Comparison of ENCODE assay signal across 11 mouse cellular contexts in the genomic region with DNA sequence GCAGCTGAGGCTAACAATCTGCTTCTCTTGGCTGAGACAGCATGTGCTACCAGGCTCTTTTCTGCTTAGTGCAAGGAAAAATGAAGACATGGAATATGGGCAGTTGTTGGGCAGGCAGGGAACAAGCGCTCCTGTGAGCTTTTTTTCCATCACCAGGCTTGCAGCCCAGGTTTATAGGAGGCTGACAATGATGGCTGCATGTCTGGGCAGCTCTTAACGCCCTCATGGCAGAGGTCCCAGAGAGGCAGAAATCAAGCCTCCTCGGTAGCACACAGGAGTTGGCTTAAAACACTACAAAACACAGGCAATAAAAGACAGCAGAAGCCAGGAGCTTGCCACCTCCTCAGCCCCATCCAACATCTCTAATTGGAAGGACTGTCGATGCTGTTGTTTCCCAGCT. TPM values are rescaled to one million over a fixed set of nuclear protein-coding genes. Genes with fewer than 3 reads are reported as not detected.
DNase-seq lines count a peak whose midpoint lies in the region; ATAC-seq lines count a peak whose summit lies in the region.
"Had no signal": no experiment of that assay in that cellular context is flagged by ENCODE, and none has a peak within 500 bp of the region (broad histone marks: within the 10 kb centered on the region; RNA-seq: fewer than 3 reads in every experiment).

No protein-coding gene starts in this region.

- WGBS in lung, embryonic 16.5 days, result 65% methylated on average over 4 of the region's 4 CpGs
- 64% methylated on average over 4 of the region's 4 CpGs for WGBS in embryonic facial prominence, embryonic 14.5 days
- 55% methylated on average over 4 of the region's 4 CpGs for WGBS in stomach, embryonic 16.5 days

- H3K36me3 ChIP-seq in lung, embryonic 16.5 days (ENCODE audit: control insufficient read depth, insufficient read depth, low read length), result no peaks in the 10 kb centered on the region
- H3K36me3 ChIP-seq in embryonic facial prominence, embryonic 14.5 days (ENCODE audit: control insufficient read depth, insufficient read depth, low read length), result no peaks in the 10 kb centered on the region
- H3K36me3 ChIP-seq in stomach, embryonic 16.5 days (ENCODE audit: control insufficient read depth, insufficient read depth, low read length), result no peaks in the 10 kb centered on the region

- H3K4me2 ChIP-seq in lung, embryonic 16.5 days (ENCODE audit: low read depth, low read length), result no peak overlapping the region
- H3K4me2 ChIP-seq in embryonic facial prominence, embryonic 14.5 days (ENCODE audit: low read depth, low read length), result no peak overlapping the region
- H3K4me2 ChIP-seq in stomach, embryonic 16.5 days (ENCODE audit: low read depth, low read length), result no peak overlapping the region

- DNase-seq in frontal cortex, postnatal 14 days (ENCODE audit: low spot score in 2 of 2), result no peak
- DNase-seq in lung, postnatal 36 days, result no peak
- peak; percentile 54 for DNase-seq in embryonic facial prominence, embryonic 14.5 days (ENCODE audit: low spot score)
- DNase-seq in heart, postnatal 14 days, result no peak
- DNase-seq: adrenal gland, postnatal 25 days had no signal

- H3K9ac ChIP-seq in lung, embryonic 16.5 days (ENCODE audit: low read length), result no peak overlapping the region
- H3K9ac ChIP-seq in embryonic facial prominence, embryonic 14.5 days (ENCODE audit: low read depth, low read length), result no peak overlapping the region
- no peak overlapping the region for H3K9ac ChIP-seq in stomach, embryonic 16.5 days (ENCODE audit: low read length)

- H3K4me3 ChIP-seq in lung, embryonic 16.5 days (ENCODE audit: low read length), result no peak overlapping the region
- no peak overlapping the region for H3K4me3 ChIP-seq in embryonic facial prominence, embryonic 14.5 days (ENCODE audit: low read depth, low read length)
- H3K4me3 ChIP-seq in stomach, embryonic 16.5 days (replicated peaks; ENCODE audit: low read length), result no peak overlapping the region

- no peaks in the 10 kb centered on the region; the same call in 1 of the 2 replicates for H3K9me3 ChIP-seq in lung, embryonic 16.5 days (ENCODE audit: control insufficient read depth, low read length)
- H3K9me3 ChIP-seq in embryonic facial prominence, embryonic 14.5 days (ENCODE audit: control insufficient read depth, low read length), result no peaks in the 10 kb centered on the region
- no peaks in the 10 kb centered on the region for H3K9me3 ChIP-seq in stomach, embryonic 16.5 days (replicated peaks; ENCODE audit: control insufficient read depth, low read length)

- no peaks in the 10 kb centered on the region for H3K4me1 ChIP-seq in lung, embryonic 16.5 days (replicated peaks; ENCODE audit: control insufficient read depth, insufficient read depth, low read length)
- peaks cover 4% of the 10 kb centered on the region; the same call in 1 of the 2 replicates for H3K4me1 ChIP-seq in embryonic facial prominence, embryonic 14.5 days (ENCODE audit: control insufficient read depth, insufficient read depth, low read length)
- H3K4me1 ChIP-seq in stomach, embryonic 16.5 days (ENCODE audit: control insufficient read depth, insufficient read depth, low read length), result 0 out of 2 replicates have a peak, but pooled peaks cover 3% of the 10 kb centered on the region

- H3K27ac ChIP-seq in lung, embryonic 16.5 days (ENCODE audit: low read length), result peak overlapping the region; percentile 7; the same call in 1 of the 2 replicates
- no peak overlapping the region; the same call in 1 of the 2 replicates for H3K27ac ChIP-seq in embryonic facial prominence, embryonic 14.5 days (replicated peaks; ENCODE audit: low read depth, low read length)
- peak overlapping the region; percentile 65; the same call in 1 of the 2 replicates for H3K27ac ChIP-seq in stomach, embryonic 16.5 days (ENCODE audit: low read length)

- peak; percentile 84 for ATAC-seq in frontal cortex, adult (ENCODE audit: low TSS enrichment)
- ATAC-seq in lung, embryonic 16.5 days (ENCODE audit: low read depth), result no peak
- ATAC-seq in embryonic facial prominence, embryonic 14.5 days (ENCODE audit: low read depth), result no peak; the same call in 1 of the 2 replicates
- ATAC-seq in stomach, embryonic 16.5 days (ENCODE audit: insufficient read depth, low FRiP score), result no peak
- ATAC-seq in inflammation-experienced regulatory T-cells, adult 6 months, result no peak

- intact Hi-C loops in heart, postnatal 14 days (cut with DNase I), result loop anchor here (10.0 kb wide), 1 partner anchor 293 kb away; no protein-coding TSS in a partner anchor

- H3K27me3 ChIP-seq in lung, embryonic 16.5 days (ENCODE audit: control insufficient read depth, insufficient read depth, low read depth, low read length), result no peaks in the 10 kb centered on the region
- H3K27me3 ChIP-seq in embryonic facial prominence, embryonic 14.5 days (replicated peaks; ENCODE audit: control insufficient read depth, insufficient read depth, low read length), result no peaks in the 10 kb centered on the region
- H3K27me3 ChIP-seq in stomach, embryonic 16.5 days (ENCODE audit: control insufficient read depth, insufficient read depth, low read length), result no peaks in the 10 kb centered on the region

RNA-seq across cellular contexts. Expression of a gene that starts 28.8 kb away (rescaled TPM):
- 38.6 and 45.6 TPM in 2 replicates for polyA plus RNA-seq in lung, embryonic 16.5 days (2015; fragmentation: Nextera tagmentation; extraction: Ambion mirVana)
- polyA plus RNA-seq in embryonic facial prominence, embryonic 14.5 days (2014; fragmentation: Nextera tagmentation; extraction: Ambion mirVana), result 33.6 and 33.9 TPM in 2 replicates
- polyA plus RNA-seq in stomach, embryonic 16.5 days (2015; fragmentation: Nextera tagmentation; extraction: Ambion mirVana), result 29.6 and 31.4 TPM in 2 replicates
- polyA plus RNA-seq in inflammation-experienced regulatory T-cells, adult 6 months (2017; shearing (Covaris generic)), result 10 to 100 TPM; 12.2 to 17.5 (median 16.6) TPM
- total RNA-seq in heart, postnatal 14 days (2021), result 10 to 100 TPM; 24.4 to 28.6 TPM

RNA-seq across cellular contexts. Expression of a gene that starts 31.6 kb away (rescaled TPM):
- not detected in 2 replicates for polyA plus RNA-seq in lung, embryonic 16.5 days (2015; fragmentation: Nextera tagmentation; extraction: Ambion mirVana)
- not detected in 2 replicates for polyA plus RNA-seq in embryonic facial prominence, embryonic 14.5 days (2014; fragmentation: Nextera tagmentation; extraction: Ambion mirVana)
- not detected in 2 replicates for polyA plus RNA-seq in stomach, embryonic 16.5 days (2015; fragmentation: Nextera tagmentation; extraction: Ambion mirVana)
- polyA plus RNA-seq in inflammation-experienced regulatory T-cells, adult 6 months (2017; shearing (Covaris generic)), result not detected
- not detected for total RNA-seq in heart, postnatal 14 days (2021)
- total RNA-seq: adrenal gland, postnatal 25 days; left cerebral cortex, postnatal 10 days; megakaryocyte-erythroid progenitor cell, adult 5-6 weeks had no signal

RNA-seq across cellular contexts. Expression of a gene that starts 47.3 kb away (rescaled TPM):
- polyA plus RNA-seq in lung, embryonic 16.5 days (2015; fragmentation: Nextera tagmentation; extraction: Ambion mirVana), result 10.9 and 11.9 TPM in 2 replicates
- polyA plus RNA-seq in embryonic facial prominence, embryonic 14.5 days (2014; fragmentation: Nextera tagmentation; extraction: Ambion mirVana), result 10.6 TPM in 2 replicates
- polyA plus RNA-seq in stomach, embryonic 16.5 days (2015; fragmentation: Nextera tagmentation; extraction: Ambion mirVana), result 17.0 and 23.2 TPM in 2 replicates
- polyA plus RNA-seq in inflammation-experienced regulatory T-cells, adult 6 months (2017; shearing (Covaris generic)), result 1 to 10 TPM; 1.8 to 3.9 (median 3.3) TPM
- 1 to 10 TPM; 3.1 to 3.9 TPM for total RNA-seq in heart, postnatal 14 days (2021)
